Mouse (Mus musculus) heart, adult 2 months (tissue): ENCODE results near the gene Cenpf. TPM values are rescaled to one million over a fixed set of nuclear protein-coding genes. Genes with fewer than 3 reads are reported as not detected.
"Not testable (repeated sequence)": the region's sequence is repeated elsewhere in the genome, so short reads cannot be mapped to it uniquely, and the experiment has no call there.

ENCODE experiments used
- DNase-seq, 2 experiments: peaks; one replicate each; pipeline ENCODE4 v3.0.0; 2021
- H3K27ac ChIP-seq: fragments of 200-600 bp; 2 replicates; pipeline ENCODE4 v1.8.1; 2022
- H3K27me3 ChIP-seq: fragments of 200-500 bp; 2 replicates; pipeline ENCODE4 v1.6.1; 2012; ENCODE audit warnings: mild to moderate bottlenecking, low read length, inconsistent platforms, mixed read lengths; ENCODE audit not compliant: control insufficient read depth, insufficient read depth
- H3K36me3 ChIP-seq: fragments of 200-500 bp; 2 replicates; pipeline ENCODE4 v1.6.1; 2012; ENCODE audit warnings: low read length, inconsistent platforms; ENCODE audit not compliant: control insufficient read depth, insufficient read depth
- H3K4me1 ChIP-seq: fragments of 200-500 bp; 2 replicates; pipeline ENCODE4 v1.6.1; 2011; ENCODE audit warnings: low read length; ENCODE audit not compliant: control insufficient read depth, insufficient read depth
- H3K4me3 ChIP-seq: fragments of 200-600 bp; 2 replicates; pipeline ENCODE4 v1.8.1; 2022
- H3K79me2 ChIP-seq: fragments of 200-500 bp; replicated peaks from 2 replicates; pipeline ENCODE4 v1.6.1; 2012; ENCODE audit warnings: mild to moderate bottlenecking, inconsistent platforms, low read length, moderate library complexity, mixed read lengths; ENCODE audit not compliant: control insufficient read depth, insufficient read depth
- H3K9ac ChIP-seq: fragments of 200-500 bp; 2 replicates; pipeline ENCODE4 v1.6.1; 2012; ENCODE audit warnings: low read depth, mild to moderate bottlenecking, control low read depth, inconsistent platforms, low read length, mixed read lengths
- CTCF ChIP-seq: fragments of 200-600 bp; IDR thresholded peaks from 2 replicates; pipeline ENCODE4 v1.8.1; 2022; ENCODE audit warnings: antibody characterized with exemption, mild to moderate bottlenecking, moderate library complexity
- EP300 ChIP-seq: fragments of 200-500 bp; IDR thresholded peaks from 2 replicates; pipeline ENCODE4 v1.6.1; 2011; ENCODE audit warnings: low read depth, low read length, control low read depth; ENCODE audit not compliant: insufficient read depth
- POLR2A ChIP-seq: fragments of 200-500 bp; IDR thresholded peaks from 2 replicates; pipeline ENCODE4 v1.6.1; 2011; ENCODE audit warnings: mild to moderate bottlenecking, low read depth, low read length, control low read depth; ENCODE audit not compliant: insufficient read depth
- WGBS: fragments of 180-500 bp; shearing (Covaris S2); methylation state at CpG from one replicate; pipeline ENCODE4 v1.1.7; 2018; 5-methylcytosine and 5-hydroxymethylcytosine counted together
- intact Hi-C: fragments of 180-260 bp; cut with DNase I; formaldehyde crosslinking; loops from one replicate; pipeline ENCODE4 v1.15.1; 2025
- polyA plus RNA-seq: library from polyadenylated mRNA; depleted of rRNA; stranded (reverse); fragments of >200 nt; gene quantifications from 2 replicates; pipeline ENCODE4 v1.2.3, GENCODE M21; 2012
- total RNA-seq, 2 experiments: library from RNA; stranded (reverse); gene quantifications; 2 replicates each; pipeline ENCODE4 v1.2.3; 2021

Gene Cenpf
- total and polyA plus RNA-seq, 3 experiments = 2.0 to 5.5 (median 5.4) TPM

- no peaks in the 10 kb centered on the region for H3K79me2 ChIP-seq
- TF ChIP-seq POLR2A (no peak), EP300 (no peak), CTCF (0 out of 2 replicates have a peak, but pooled peaks have one; percentile 23)
- no peak for DNase-seq
- WGBS = 65% methylated on average over 7 of the region's 7 CpGs
- intact Hi-C loops = loop anchor here (5.0 kb wide), 1 partner anchor 159 kb away; no protein-coding TSS in a partner anchor
- H3K9ac ChIP-seq = no peak overlapping the region
- H3K27ac ChIP-seq = no peak overlapping the region
- no peaks in the 10 kb centered on the region for H3K36me3 ChIP-seq
- peaks cover 2% of the 10 kb centered on the region for H3K4me1 ChIP-seq
- H3K4me3 ChIP-seq = no peak overlapping the region
- H3K27me3 ChIP-seq = no peaks in the 10 kb centered on the region
Observed at GRCm38 (mm10) chr1:189703156-189703555, 15.3 kb upstream of the Cenpf start.

DNA sequence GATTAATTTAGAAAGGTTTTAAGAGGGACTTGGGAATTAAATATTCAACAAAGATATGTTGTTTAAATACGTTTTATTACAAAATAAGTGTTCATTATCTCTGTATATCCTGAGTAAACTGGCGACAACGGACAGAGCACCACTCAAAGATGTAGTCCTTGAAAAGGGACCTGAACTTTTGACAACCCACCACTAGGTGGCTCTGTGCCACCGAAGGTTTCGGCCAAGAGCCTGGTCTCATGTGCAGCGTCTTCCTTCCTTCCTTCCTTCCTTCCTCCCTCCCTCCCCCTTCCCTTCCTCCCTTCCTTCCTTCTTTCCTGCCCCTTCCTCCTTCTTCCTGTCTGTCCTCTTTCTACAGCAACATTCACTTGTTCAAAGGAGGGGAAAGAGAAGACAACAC lies 13.1 kb upstream of the Cenpf start:
- WGBS = under 1% methylated on average over 6 of the region's 6 CpGs
- H3K9ac ChIP-seq = no peak overlapping the region
- H3K4me3 ChIP-seq = no peak overlapping the region
- intact Hi-C loops = loop anchor here (1.0 to 5.0 kb wide), 3 partner anchors 161 to 272 kb away; no protein-coding TSS in a partner anchor
- TF ChIP-seq CTCF (peak; percentile 85), EP300 (peak; percentile 77; the same call in 1 of the 2 replicates), POLR2A (no peak)
- peak; percentile 56 to 66 for DNase-seq
- H3K27ac ChIP-seq = no peak overlapping the region
- H3K79me2 ChIP-seq = no peaks in the 10 kb centered on the region
- no peaks in the 10 kb centered on the region for H3K36me3 ChIP-seq
- H3K4me1 ChIP-seq = peaks cover 3% of the 10 kb centered on the region
- H3K27me3 ChIP-seq = no peaks in the 10 kb centered on the region

- Histone ChIP-seq H3K27me3 (no peaks in the 10 kb centered on the region), H3K36me3 (no peaks in the 10 kb centered on the region), H3K27ac (no peak overlapping the region), H3K9ac (no peak overlapping the region), H3K79me2 (no peaks in the 10 kb centered on the region), H3K4me1 (peaks cover 3% of the 10 kb centered on the region), H3K4me3 (no peak overlapping the region)
- intact Hi-C loops = loop anchor here (2.0 to 5.0 kb wide), 2 partner anchors 162 to 273 kb away; no protein-coding TSS in a partner anchor
- WGBS = 51% methylated on average over 6 of the region's 6 CpGs
- TF ChIP-seq POLR2A = no peak
- no peak for TF ChIP-seq CTCF
- no peak for TF ChIP-seq EP300
- no peak for DNase-seq
Observed at GRCm38 (mm10) chr1:189700186-189700585, 12.3 kb upstream of the Cenpf start.

- Histone ChIP-seq H3K36me3 (no peaks in the 10 kb centered on the region), H3K79me2 (no peaks in the 10 kb centered on the region), H3K4me1 (peaks cover 3% of the 10 kb centered on the region), H3K9ac (no peak overlapping the region), H3K27ac (no peak overlapping the region), H3K4me3 (no peak overlapping the region), H3K27me3 (no peaks in the 10 kb centered on the region)
- DNase-seq = peak; percentile 43 to 60
- 46% methylated on average over 4 of the region's 4 CpGs for WGBS
- TF ChIP-seq EP300 (peak; percentile 69), CTCF (peak; percentile 64), POLR2A (no peak)
- intact Hi-C loops = loop anchor here (2.0 kb wide), 1 partner anchor 228 kb away; no protein-coding TSS in a partner anchor
Observed at GRCm38 (mm10) chr1:189698416-189698815, 10.5 kb upstream of the Cenpf start.

DNA sequence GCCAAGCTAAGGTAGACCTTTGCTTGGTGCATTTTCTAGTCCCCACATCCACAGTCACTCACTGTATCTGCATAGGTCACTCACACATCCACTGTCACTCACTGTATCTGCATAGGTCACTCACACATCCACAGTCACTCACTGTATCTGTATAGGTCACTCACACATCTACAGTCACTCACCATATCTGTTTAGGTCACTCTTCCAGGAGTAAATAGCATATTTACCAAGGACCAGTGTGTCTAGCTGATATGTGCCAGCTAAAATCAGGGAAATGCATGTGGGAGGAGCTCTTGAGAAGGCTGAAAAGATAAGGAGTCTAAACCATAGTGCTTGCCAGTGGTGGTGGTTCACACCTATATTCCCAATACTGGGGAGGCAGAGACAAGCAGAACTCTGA lies 7.4 kb upstream of the Cenpf start:
- Histone ChIP-seq H3K79me2 (no peaks in the 10 kb centered on the region), H3K27me3 (no peaks in the 10 kb centered on the region), H3K9ac (no peak overlapping the region), H3K4me3 (no peak overlapping the region), H3K4me1 (peaks cover 3% of the 10 kb centered on the region), H3K36me3 (no peaks in the 10 kb centered on the region), H3K27ac (no peak overlapping the region)
- TF ChIP-seq CTCF = no peak
- no peak for TF ChIP-seq POLR2A
- TF ChIP-seq EP300 = no peak
- intact Hi-C loops = no loop called here
- DNase-seq = no peak

DNA sequence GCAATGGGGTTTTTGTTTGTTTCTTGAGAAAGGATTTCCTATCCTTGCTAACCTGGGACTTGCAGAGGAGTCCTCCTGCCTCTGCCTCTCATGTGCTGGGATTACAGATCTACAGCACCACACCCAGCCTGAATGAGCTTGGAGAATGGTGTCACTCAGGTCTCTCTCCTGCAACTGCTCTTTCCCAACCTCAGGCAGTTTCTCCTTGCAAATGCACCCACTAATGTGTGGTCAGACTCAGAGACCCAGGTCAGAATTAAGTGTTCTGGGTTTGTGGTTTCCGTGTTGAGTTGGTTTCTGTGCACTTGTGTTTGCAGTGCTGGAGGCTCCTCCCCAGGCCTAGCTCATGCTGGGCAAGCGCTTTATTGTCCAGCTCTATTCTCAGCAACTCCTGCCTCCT lies 6.5 kb upstream of the Cenpf start:
- Histone ChIP-seq H3K9ac (no peak overlapping the region), H3K4me1 (peaks cover 3% of the 10 kb centered on the region), H3K27me3 (no peaks in the 10 kb centered on the region), H3K79me2 (no peaks in the 10 kb centered on the region), H3K27ac (no peak overlapping the region), H3K36me3 (no peaks in the 10 kb centered on the region), H3K4me3 (no peak overlapping the region)
- no peak for DNase-seq
- WGBS = 85% methylated on average over 2 of the region's 2 CpGs
- TF ChIP-seq CTCF (no peak), EP300 (no peak), POLR2A (no peak)
- intact Hi-C loops = no loop called here

- H3K9ac ChIP-seq, H3K4me3 ChIP-seq, DNase-seq, intact Hi-C loops, H3K27me3 ChIP-seq, H3K4me1 ChIP-seq, H3K36me3 ChIP-seq, H3K27ac ChIP-seq, H3K79me2 ChIP-seq: not testable (repeated sequence)
- 57% methylated on average over 3 of the region's 3 CpGs for WGBS
Observed at GRCm38 (mm10) chr1:189692442-189692841, 4.6 kb upstream of the Cenpf start.
